Comparison of ENCODE assay signal across 14 mouse cellular contexts in genomic region chr3:93569046-93569445, GRCm38 (mm10). TPM values are rescaled to one million over a fixed set of nuclear protein-coding genes. Genes with fewer than 3 reads are reported as not detected.
DNase-seq lines count a peak whose midpoint lies in the region; ATAC-seq and TF ChIP-seq lines count a peak whose summit lies in the region.
"Had no signal": no experiment of that assay in that cellular context is flagged by ENCODE, and none has a peak within 500 bp of the region (broad histone marks: within the 10 kb centered on the region; RNA-seq: fewer than 3 reads in every experiment).

No protein-coding gene starts in this region.

- peak overlapping the region; percentile 37; the same call in 1 of the 2 replicates for H3K4me2 ChIP-seq in heart, embryonic 12.5 days
- peak overlapping the region; percentile 38 for H3K4me2 ChIP-seq in limb, embryonic 13.5 days (replicated peaks)
- H3K4me2 ChIP-seq: neural tube, embryonic 12.5 days had no signal

- H3K4me1 ChIP-seq in heart, embryonic 12.5 days (replicated peaks) = 0 out of 2 replicates have a peak, but pooled peaks cover 2% of the 10 kb centered on the region
- H3K4me1 ChIP-seq in brown adipose tissue, adult 24 weeks (ENCODE audit: control insufficient read depth, insufficient read depth, insufficient read length, low read length) = peaks cover 5% of the 10 kb centered on the region
- peaks cover 16% of the 10 kb centered on the region for H3K4me1 ChIP-seq in limb, embryonic 13.5 days
- H3K4me1 ChIP-seq: neural tube, embryonic 12.5 days had no signal

- no peak for TF ChIP-seq CTCF in left cerebral cortex, adult 2 months (IDR thresholded peaks at IDR 0.05)

- H3K4me3 ChIP-seq in heart, embryonic 12.5 days = no peak overlapping the region
- no peak overlapping the region for H3K4me3 ChIP-seq in left cerebral cortex, adult 2 months
- H3K4me3 ChIP-seq in brown adipose tissue, adult 24 weeks (ENCODE audit: insufficient read depth, low read depth, low read length) = no peak overlapping the region; the same call in 1 of the 2 replicates
- H3K4me3 ChIP-seq in limb, embryonic 13.5 days = no peak overlapping the region
- H3K4me3 ChIP-seq: neural tube, embryonic 12.5 days had no signal

- no peak overlapping the region for H3K9ac ChIP-seq in heart, embryonic 12.5 days
- H3K9ac ChIP-seq in limb, embryonic 13.5 days = no peak overlapping the region
- H3K9ac ChIP-seq: neural tube, embryonic 12.5 days had no signal

- H3K9me3 ChIP-seq in heart, embryonic 12.5 days (replicated peaks) = no peaks in the 10 kb centered on the region
- no peaks in the 10 kb centered on the region for H3K9me3 ChIP-seq in limb, embryonic 13.5 days
- H3K9me3 ChIP-seq: neural tube, embryonic 12.5 days had no signal

- ATAC-seq in heart, embryonic 12.5 days (ENCODE audit: insufficient number of reproducible peaks, low FRiP score) = no peak
- ATAC-seq in limb, embryonic 13.5 days (ENCODE audit: low FRiP score, low read depth) = no peak; the same call in 1 of the 2 replicates

- no peak for DNase-seq in heart, postnatal 10 days
- DNase-seq in left cerebral cortex, adult 2 months (ENCODE audit: extremely low spot score in 1 of 2, low spot score in 2 of 2) = no peak
- DNase-seq in left cerebral cortex, adult 8-10 months (ENCODE audit: low spot score in 2 of 2) = no peak
- DNase-seq in spleen, adult 12 weeks (ENCODE audit: low spot score) = no peak
- DNase-seq in urinary bladder, postnatal 25 days (ENCODE audit: low spot score) = no peak
- DNase-seq: B cell, adult 2 months; cerebellum, postnatal 36 days; retina, postnatal 1 day; thymus, postnatal 14 days had no signal

- H3K27ac ChIP-seq in heart, embryonic 12.5 days (ENCODE audit: poor library complexity, severe bottlenecking) = peak overlapping the region; percentile 67
- 0 out of 2 replicates have a peak overlapping the region, but pooled peaks have one; percentile 4 for H3K27ac ChIP-seq in left cerebral cortex, adult 2 months
- H3K27ac ChIP-seq in brown adipose tissue, adult 24 weeks (replicated peaks; ENCODE audit: low read depth, low read length) = peak overlapping the region; percentile 79
- peak overlapping the region; percentile 66 for H3K27ac ChIP-seq in limb, embryonic 13.5 days
- H3K27ac ChIP-seq: neural tube, embryonic 12.5 days had no signal

- H3K27me3 ChIP-seq in heart, embryonic 12.5 days (replicated peaks) = no peaks in the 10 kb centered on the region
- H3K27me3 ChIP-seq in limb, embryonic 13.5 days = no peaks in the 10 kb centered on the region
- H3K27me3 ChIP-seq: neural tube, embryonic 12.5 days had no signal

- intact Hi-C loops in heart, postnatal 10 days (cut with DNase I) = loop anchor here (2.0 kb wide), 3 partner anchors 14 to 48 kb away; partner anchors contain the start of genes S100a10 and S100a11
- intact Hi-C loops in left cerebral cortex, adult 2 months (cut with DNase I) = no loop called here

- peaks cover 9% of the 10 kb centered on the region for H3K36me3 ChIP-seq in heart, embryonic 12.5 days
- H3K36me3 ChIP-seq in limb, embryonic 13.5 days = peaks cover 16% of the 10 kb centered on the region; the same call in 1 of the 2 replicates
- H3K36me3 ChIP-seq: G1E; neural tube, embryonic 12.5 days had no signal

- WGBS in heart, embryonic 12.5 days = 44% methylated on average over 2 of the region's 2 CpGs
- 32% methylated on average over 2 of the region's 2 CpGs for WGBS in limb, embryonic 13.5 days

RNA-seq across cellular contexts. Expression of gene S100a10, which starts 14.2 kb away (rescaled TPM):
- 186 and 199 TPM in 2 replicates for polyA plus RNA-seq in heart, embryonic 12.5 days (2016; fragmentation: Nextera tagmentation; extraction: Ambion mirVana)
- total RNA-seq in heart, postnatal 10 days (2021) = 100 to 1,000 TPM; 143 to 197 TPM
- total RNA-seq in left cerebral cortex, adult 2 months (2021) = 10 to 100 TPM; 42.6 to 43.7 TPM
- total RNA-seq in left cerebral cortex, adult 8-10 months (2022) = 10 to 100 TPM; 33.0 to 45.7 (median 33.9) TPM
- polyA plus RNA-seq in brown adipose tissue, adult 24 weeks (2012; ENCODE audit: insufficient read depth, insufficient read length, missing spikeins) = 381 and 572 TPM in 2 replicates
- 345 and 367 TPM in 2 replicates for polyA plus RNA-seq in limb, embryonic 13.5 days (2015; fragmentation: Nextera tagmentation; extraction: Ambion mirVana)
- total RNA-seq: G1E had no signal
- polyA plus RNA-seq: G1E had no signal

RNA-seq across cellular contexts. Expression of gene S100a11, which starts 48.8 kb away (rescaled TPM):
- 860 and 874 TPM in 2 replicates for polyA plus RNA-seq in heart, embryonic 12.5 days (2016; fragmentation: Nextera tagmentation; extraction: Ambion mirVana)
- total RNA-seq in heart, postnatal 10 days (2021) = 100 to 1,000 TPM; 212 to 217 TPM
- 10 to 100 TPM in 1 of 2 experiments, 1 to 10 TPM in 1; 8.0 to 11.0 TPM for total RNA-seq in left cerebral cortex, adult 2 months (2021)
- total RNA-seq in left cerebral cortex, adult 8-10 months (2022) = 10 to 100 TPM in 3 of 4 experiments, 1 to 10 TPM in 1; 8.2 to 14.0 (median 11.7) TPM
- polyA plus RNA-seq in brown adipose tissue, adult 24 weeks (2012; ENCODE audit: insufficient read depth, insufficient read length, missing spikeins) = 790 and 869 TPM in 2 replicates
- 1,099 and 1,131 TPM in 2 replicates for polyA plus RNA-seq in limb, embryonic 13.5 days (2015; fragmentation: Nextera tagmentation; extraction: Ambion mirVana)
- total RNA-seq: G1E had no signal
- polyA plus RNA-seq: G1E had no signal

Comparison
In these comparisons a context has a peak if more than half of its experiments do, and no peak if none do; other contexts are left out.
1. H3K27ac ChIP-seq: peak in every context shown above with its lines; median percentile 79 in brown adipose tissue, adult 24 weeks; 67 in heart, embryonic 12.5 days; 66 in limb, embryonic 13.5 days; 4 in left cerebral cortex, adult 2 months.
2. RNA of gene S100a11, which starts 48.8 kb away (total RNA-seq): 212 to 217 TPM in heart, postnatal 10 days; 8.2 to 14.0 TPM in left cerebral cortex, adult 8-10 months and 8.0 to 11.0 TPM in left cerebral cortex, adult 2 months; every median in the first group is over 10 times any median in the second.